ENCODE assay signal across 13 mouse cellular contexts in genomic region chr19:47334713-47335112, GRCm38 (mm10).
DNase-seq lines count a peak whose midpoint lies in the region; ATAC-seq and TF ChIP-seq lines count a peak whose summit lies in the region.
"Had no signal": no experiment of that assay in that cellular context is flagged by ENCODE, and none has a peak within 500 bp of the region (broad histone marks: within the 10 kb centered on the region; RNA-seq: fewer than 3 reads in every experiment).

No protein-coding gene starts in this region.

- peak; percentile 51 for DNase-seq in layer of hippocampus, postnatal 10 days (ENCODE audit: low spot score in 2 of 2)
- DNase-seq in layer of hippocampus, adult 11-12 months (ENCODE audit: low spot score) = no peak
- DNase-seq in hindbrain, embryonic 10.5 days (ENCODE audit: low spot score) = no peak
- no peak for DNase-seq in ovary, postnatal 36 days (ENCODE audit: low spot score)
- no peak for DNase-seq in spleen, postnatal 4 days (ENCODE audit: low spot score in 2 of 2)
- DNase-seq in thymus, adult 2 months = no peak
- DNase-seq: cerebellum, adult 11-12 months; heart, adult 2 months; kidney, postnatal 14 days had no signal

- TF ChIP-seq CTCF in thymus, adult 2 months (IDR thresholded peaks at IDR 0.05; ENCODE audit: borderline replicate concordance, control insufficient read depth, extremely low read depth, insufficient read depth, low read length, poor library complexity) = no peak

- no peaks in the 10 kb centered on the region for H3K27me3 ChIP-seq in embryonic facial prominence, embryonic 12.5 days
- peaks cover 9% of the 10 kb centered on the region for H3K27me3 ChIP-seq in hindbrain, embryonic 10.5 days (ENCODE audit: insufficient read depth, poor library complexity, severe bottlenecking)
- H3K27me3 ChIP-seq in midbrain, embryonic 16.5 days (ENCODE audit: control insufficient read depth, insufficient read depth, low read depth, low read length) = no peaks in the 10 kb centered on the region; the same call in 1 of the 2 replicates
- no peaks in the 10 kb centered on the region for H3K27me3 ChIP-seq in thymus, adult 2 months (ENCODE audit: control insufficient read depth, insufficient read depth, low read length)

- TF ChIP-seq POLR2A in thymus, adult 2 months (IDR thresholded peaks at IDR 0.05; ENCODE audit: control insufficient read depth, extremely low read depth, insufficient read depth, low read length, poor library complexity) = no peak

- H3K4me1 ChIP-seq in embryonic facial prominence, embryonic 12.5 days = peaks cover 50% of the 10 kb centered on the region
- H3K4me1 ChIP-seq in hindbrain, embryonic 10.5 days (replicated peaks) = peaks cover 69% of the 10 kb centered on the region
- peaks cover 28% of the 10 kb centered on the region for H3K4me1 ChIP-seq in midbrain, embryonic 16.5 days (ENCODE audit: control insufficient read depth, insufficient read depth, low read length)
- H3K4me1 ChIP-seq in thymus, adult 2 months (replicated peaks; ENCODE audit: control insufficient read depth, insufficient read depth, low read length) = peaks cover 16% of the 10 kb centered on the region

- no peaks in the 10 kb centered on the region for H3K36me3 ChIP-seq in embryonic facial prominence, embryonic 12.5 days
- no peaks in the 10 kb centered on the region for H3K36me3 ChIP-seq in hindbrain, embryonic 10.5 days
- no peaks in the 10 kb centered on the region for H3K36me3 ChIP-seq in midbrain, embryonic 16.5 days (ENCODE audit: control insufficient read depth, insufficient read depth, low read length)
- no peaks in the 10 kb centered on the region for H3K36me3 ChIP-seq in thymus, adult 2 months (ENCODE audit: control insufficient read depth, insufficient read depth, low read length)

- no peaks in the 10 kb centered on the region for H3K9me3 ChIP-seq in embryonic facial prominence, embryonic 12.5 days
- no peaks in the 10 kb centered on the region for H3K9me3 ChIP-seq in hindbrain, embryonic 10.5 days
- no peaks in the 10 kb centered on the region for H3K9me3 ChIP-seq in midbrain, embryonic 16.5 days (replicated peaks; ENCODE audit: control insufficient read depth, low read length, poor library complexity, severe bottlenecking)

- ATAC-seq in embryonic facial prominence, embryonic 12.5 days (ENCODE audit: insufficient number of reproducible peaks, insufficient read depth, low FRiP score, low TSS enrichment) = no peak
- ATAC-seq in midbrain, embryonic 16.5 days = no peak
- ATAC-seq: activated CD4-positive, CD25-positive, alpha-beta regulatory T cell, adult 4 months had no signal

- WGBS in embryonic facial prominence, embryonic 12.5 days = 61% methylated on average over 17 of the region's 17 CpGs
- 52% methylated on average over 17 of the region's 17 CpGs for WGBS in hindbrain, embryonic 10.5 days
- 45% methylated on average over 17 of the region's 17 CpGs for WGBS in midbrain, embryonic 16.5 days
- WGBS in thymus, adult 2 months = 97% methylated on average over 17 of the region's 17 CpGs

- no peak overlapping the region for H3K9ac ChIP-seq in embryonic facial prominence, embryonic 12.5 days
- peak overlapping the region; percentile 52 for H3K9ac ChIP-seq in midbrain, embryonic 16.5 days (ENCODE audit: low read depth, low read length)

- no peak overlapping the region for H3K4me2 ChIP-seq in embryonic facial prominence, embryonic 12.5 days (replicated peaks)
- no peak overlapping the region for H3K4me2 ChIP-seq in midbrain, embryonic 16.5 days (ENCODE audit: low read length)
- H3K4me2 ChIP-seq: liver, embryonic 11.5 days had no signal

- 0 out of 2 replicates have a peak overlapping the region, but pooled peaks have one; percentile 19 for H3K27ac ChIP-seq in embryonic facial prominence, embryonic 12.5 days
- peak overlapping the region; percentile 66 for H3K27ac ChIP-seq in hindbrain, embryonic 10.5 days
- no peak overlapping the region; the same call in 1 of the 2 replicates for H3K27ac ChIP-seq in midbrain, embryonic 16.5 days (ENCODE audit: low read length)
- no peak overlapping the region for H3K27ac ChIP-seq in thymus, adult 2 months (ENCODE audit: control insufficient read depth, insufficient read depth, low read length)
- H3K27ac ChIP-seq: heart, adult 2 months had no signal

- no peak overlapping the region for H3K4me3 ChIP-seq in embryonic facial prominence, embryonic 12.5 days
- no peak overlapping the region for H3K4me3 ChIP-seq in hindbrain, embryonic 10.5 days
- H3K4me3 ChIP-seq in midbrain, embryonic 16.5 days (ENCODE audit: low read depth, low read length) = no peak overlapping the region
- no peak overlapping the region for H3K4me3 ChIP-seq in thymus, adult 2 months (ENCODE audit: control insufficient read depth, insufficient read depth, low read length)
- H3K4me3 ChIP-seq: heart, adult 2 months had no signal

Comparison
In these comparisons a context has a peak if more than half of its experiments do, and no peak if none do; other contexts are left out.
1. DNase-seq: peak in layer of hippocampus, postnatal 10 days (2 of 2); none in layer of hippocampus, adult 11-12 months (single experiment), hindbrain, embryonic 10.5 days (single experiment), ovary, postnatal 36 days (single experiment), spleen, postnatal 4 days (0 of 2) and thymus, adult 2 months (single experiment).
2. H3K27ac ChIP-seq: peak in embryonic facial prominence, embryonic 12.5 days (single experiment) and hindbrain, embryonic 10.5 days (single experiment); none in midbrain, embryonic 16.5 days (single experiment) and thymus, adult 2 months (single experiment).